Mouse (Mus musculus) ES-Bruce4 (cell line): ENCODE data around the gene Usp46.

Experiments
- CTCF ChIP-seq: IDR thresholded peaks from one replicate; pipeline ENCODE4 v1.8.1; 2011; ENCODE audit warnings: low read depth, low read length
- EP300 ChIP-seq: IDR thresholded peaks from 2 replicates; pipeline ENCODE4 v1.6.1; 2011; ENCODE audit warnings: low read depth, low read length; ENCODE audit not compliant: insufficient read depth
- POLR2A ChIP-seq: IDR thresholded peaks from one replicate; pipeline ENCODE4 v1.8.1; 2011; ENCODE audit warnings: low read length; ENCODE audit not compliant: insufficient read depth

DNA sequence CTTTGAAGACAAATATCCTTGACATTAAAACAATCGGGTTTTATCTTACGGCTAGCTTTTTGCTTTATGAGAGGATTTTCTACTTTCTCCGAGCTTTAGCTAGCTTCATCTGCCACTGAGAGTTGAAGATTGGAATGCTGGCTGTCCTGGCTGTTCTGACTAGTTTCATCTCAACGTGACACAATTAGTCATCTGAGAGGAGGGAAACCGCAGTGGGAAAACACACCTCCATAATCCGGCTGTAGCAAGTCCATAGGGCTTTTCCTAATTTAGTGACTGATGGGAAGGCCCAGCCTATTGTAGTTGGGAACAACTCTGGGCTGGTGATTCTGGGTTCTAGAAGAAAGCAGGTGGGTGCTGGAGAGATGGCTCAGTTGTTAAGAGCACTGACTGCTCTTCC, 33.5 kb upstream of the Usp46 start:
- TF ChIP-seq POLR2A, result no peak
- TF ChIP-seq CTCF, result no peak
- TF ChIP-seq EP300, result no peak
